Mouse (Mus musculus) heart, embryonic 12.5 days (tissue): ENCODE measurements around the gene Cep112. TPM values are rescaled to one million over a fixed set of nuclear protein-coding genes. Genes with fewer than 3 reads are reported as not detected.

Experiments used
- ATAC-seq: fragments of 200-750 bp; cut with Nextera tagmentation; 2 replicates; pipeline ENCODE4 v1.8.0; 2017; ENCODE audit warnings: moderate TSS enrichment, moderate library complexity; ENCODE audit not compliant: insufficient number of reproducible peaks, low FRiP score
- H3K27ac ChIP-seq: fragments of 300-500 bp; sonication (generic); 2 replicates; pipeline ENCODE4 v1.5.1; 2016; ENCODE audit warnings: mild to moderate bottlenecking, moderate library complexity; ENCODE audit not compliant: poor library complexity, severe bottlenecking
- H3K27me3 ChIP-seq: fragments of 300-500 bp; sonication (generic); replicated peaks from 2 replicates; pipeline ENCODE4 v1.6.1; 2016; ENCODE audit warnings: mild to moderate bottlenecking, moderate library complexity
- H3K36me3 ChIP-seq: fragments of 300-500 bp; sonication (generic); 2 replicates; pipeline ENCODE4 v1.6.1; 2016; ENCODE audit warnings: mild to moderate bottlenecking, moderate library complexity
- H3K4me1 ChIP-seq: fragments of 300-500 bp; sonication (generic); replicated peaks from 2 replicates; pipeline ENCODE4 v1.6.1; 2016; ENCODE audit warnings: mild to moderate bottlenecking
- H3K4me2 ChIP-seq: fragments of 300-500 bp; sonication (generic); 2 replicates; pipeline ENCODE4 v1.6.1; 2016; ENCODE audit warnings: mild to moderate bottlenecking, moderate library complexity
- H3K4me3 ChIP-seq: fragments of 300-500 bp; sonication (generic); 2 replicates; pipeline ENCODE4 v1.5.1; 2016; ENCODE audit warnings: mild to moderate bottlenecking
- H3K9ac ChIP-seq: fragments of 300-500 bp; sonication (generic); 2 replicates; pipeline ENCODE4 v1.6.1; 2016; ENCODE audit warnings: mild to moderate bottlenecking, moderate library complexity
- H3K9me3 ChIP-seq: fragments of 300-500 bp; sonication (generic); replicated peaks from 2 replicates; pipeline ENCODE4 v1.6.1; 2016; ENCODE audit warnings: mild to moderate bottlenecking, moderate library complexity
- WGBS: fragments of 180-500 bp; shearing (Covaris S2); methylation state at CpG from one replicate; pipeline ENCODE4 v1.1.7; 2016; 5-methylcytosine and 5-hydroxymethylcytosine counted together
- polyA plus RNA-seq: library from polyadenylated mRNA; unstranded; fragments of >200 nt; fragmentation: Nextera tagmentation; extraction: Ambion mirVana; gene quantifications from 2 replicates; pipeline ENCODE4 v1.2.1, GENCODE M21; 2016

Cep112 gene
- polyA plus RNA-seq, 1 experiment from 2014 or later = 7.9 TPM

GRCm38 (mm10) chr11:108605301-108605700, 180.3 kb downstream of the Cep112 start:
- no peak overlapping the region for H3K4me2 ChIP-seq
- H3K36me3 ChIP-seq = no peaks in the 10 kb centered on the region
- H3K9me3 ChIP-seq = no peaks in the 10 kb centered on the region
- no peak overlapping the region for H3K4me3 ChIP-seq
- no peak overlapping the region for H3K9ac ChIP-seq
- no peak for ATAC-seq
- H3K27me3 ChIP-seq = no peaks in the 10 kb centered on the region
- no peaks in the 10 kb centered on the region for H3K4me1 ChIP-seq
- WGBS = 64% methylated on average over 3 of the region's 3 CpGs
- no peak overlapping the region for H3K27ac ChIP-seq

GRCm38 (mm10) chr11:108606036-108606435, 181.0 kb downstream of the Cep112 start:
- no peaks in the 10 kb centered on the region for H3K9me3 ChIP-seq
- no peaks in the 10 kb centered on the region for H3K4me1 ChIP-seq
- no peak overlapping the region for H3K27ac ChIP-seq
- no peak overlapping the region for H3K9ac ChIP-seq
- H3K4me2 ChIP-seq = no peak overlapping the region
- H3K36me3 ChIP-seq = no peaks in the 10 kb centered on the region
- no peak overlapping the region for H3K4me3 ChIP-seq
- WGBS = 88% methylated on average over 11 of the region's 11 CpGs
- ATAC-seq = no peak
- no peaks in the 10 kb centered on the region for H3K27me3 ChIP-seq

- ATAC-seq = no peak
- H3K9ac ChIP-seq = no peak overlapping the region
These were observed 181.8 kb downstream of the Cep112 start for GRCm38 (mm10) chr11:108606836-108607235.

GRCm38 (mm10) chr11:108620628-108621433, 195.8 kb downstream of the Cep112 start:
- Histone ChIP-seq H3K4me1 (0 out of 2 replicates have a peak, but pooled peaks cover 3% of the 10 kb centered on the region), H3K4me2 (no peak overlapping the region), H3K36me3 (no peaks in the 10 kb centered on the region), H3K27ac (no peak overlapping the region), H3K27me3 (no peaks in the 10 kb centered on the region), H3K9ac (no peak overlapping the region), H3K9me3 (0 out of 2 replicates have a peak, but pooled peaks cover under 1% of the 10 kb centered on the region), H3K4me3 (no peak overlapping the region)
- 82% methylated on average over 7 of the region's 7 CpGs for WGBS
- ATAC-seq = no peak

More at GRCm38 (mm10) chr11:108606836-108607235, 181.8 kb downstream of the Cep112 start:
- no peaks in the 10 kb centered on the region for H3K36me3 ChIP-seq
- H3K4me3 ChIP-seq = no peak overlapping the region
- H3K27ac ChIP-seq = no peak overlapping the region
- H3K9me3 ChIP-seq = no peaks in the 10 kb centered on the region
- no peak overlapping the region for H3K4me2 ChIP-seq
- no peaks in the 10 kb centered on the region for H3K27me3 ChIP-seq
- H3K4me1 ChIP-seq = no peaks in the 10 kb centered on the region

GRCm38 (mm10) chr11:108621434-108621901, 196.5 kb downstream of the Cep112 start:
- Histone ChIP-seq H3K27me3 (no peaks in the 10 kb centered on the region), H3K4me2 (no peak overlapping the region), H3K27ac (no peak overlapping the region)

GRCm38 (mm10) chr11:108625546-108626232, 200.7 kb downstream of the Cep112 start:
- Histone ChIP-seq H3K36me3 (no peaks in the 10 kb centered on the region), H3K9me3 (0 out of 2 replicates have a peak, but pooled peaks cover 2% of the 10 kb centered on the region), H3K9ac (no peak overlapping the region), H3K27ac (no peak overlapping the region), H3K27me3 (no peaks in the 10 kb centered on the region), H3K4me2 (no peak overlapping the region), H3K4me3 (no peak overlapping the region), H3K4me1 (no peaks in the 10 kb centered on the region)
- 63% methylated on average over 5 of the region's 5 CpGs for WGBS
- no peak for ATAC-seq

More at GRCm38 (mm10) chr11:108621434-108621901, 196.5 kb downstream of the Cep112 start:
- Histone ChIP-seq H3K9me3 (0 out of 2 replicates have a peak, but pooled peaks cover 2% of the 10 kb centered on the region), H3K36me3 (no peaks in the 10 kb centered on the region), H3K4me3 (no peak overlapping the region), H3K9ac (no peak overlapping the region), H3K4me1 (0 out of 2 replicates have a peak, but pooled peaks cover 3% of the 10 kb centered on the region)
- ATAC-seq = no peak
- 84% methylated on average over 9 of the region's 9 CpGs for WGBS

GRCm38 (mm10) chr11:108637780-108638179, 212.8 kb downstream of the Cep112 start:
- no peak overlapping the region for H3K4me3 ChIP-seq
- 74% methylated on average over 2 of the region's 2 CpGs for WGBS
- no peak overlapping the region for H3K27ac ChIP-seq
- H3K4me2 ChIP-seq = no peak overlapping the region
- H3K36me3 ChIP-seq = no peaks in the 10 kb centered on the region
- H3K9me3 ChIP-seq = no peaks in the 10 kb centered on the region
- H3K9ac ChIP-seq = no peak overlapping the region
- ATAC-seq = no peak
- H3K4me1 ChIP-seq = no peaks in the 10 kb centered on the region
- H3K27me3 ChIP-seq = no peaks in the 10 kb centered on the region

- 0 out of 2 replicates have a peak, but pooled peaks have one; percentile 33 for ATAC-seq
- Histone ChIP-seq H3K9ac (no peak overlapping the region), H3K9me3 (no peaks in the 10 kb centered on the region), H3K4me3 (no peak overlapping the region), H3K27ac (peak overlapping the region; percentile 22), H3K4me1 (peaks cover 10% of the 10 kb centered on the region), H3K4me2 (no peak overlapping the region), H3K36me3 (no peaks in the 10 kb centered on the region), H3K27me3 (no peaks in the 10 kb centered on the region)
- 20% methylated on average over 2 of the region's 2 CpGs for WGBS
These were observed 230.6 kb downstream of the Cep112 start for GRCm38 (mm10) chr11:108655574-108655973.

GRCm38 (mm10) chr11:108682014-108682413, 257.0 kb downstream of the Cep112 start:
- ATAC-seq = no peak
- no peaks in the 10 kb centered on the region for H3K36me3 ChIP-seq

GRCm38 (mm10) chr11:108696563-108696962, 271.6 kb downstream of the Cep112 start:
- Histone ChIP-seq H3K9ac (no peak overlapping the region), H3K4me3 (no peak overlapping the region)
- 54% methylated on average over 4 of the region's 4 CpGs for WGBS

More at GRCm38 (mm10) chr11:108682014-108682413, 257.0 kb downstream of the Cep112 start:
- Histone ChIP-seq H3K27ac (no peak overlapping the region), H3K9ac (no peak overlapping the region), H3K4me1 (0 out of 2 replicates have a peak, but pooled peaks cover 3% of the 10 kb centered on the region), H3K4me3 (no peak overlapping the region), H3K27me3 (no peaks in the 10 kb centered on the region), H3K4me2 (no peak overlapping the region), H3K9me3 (no peaks in the 10 kb centered on the region; the same call in 1 of the 2 replicates)
- WGBS = 82% methylated on average over 3 of the region's 3 CpGs

GRCm38 (mm10) chr11:108752301-108752700, 327.3 kb downstream of the Cep112 start:
- WGBS = 21% methylated on average over 7 of the region's 7 CpGs
- Histone ChIP-seq H3K9ac (no peak overlapping the region), H3K36me3 (no peaks in the 10 kb centered on the region), H3K27ac (peak overlapping the region; percentile 67), H3K4me2 (peak overlapping the region; percentile 29), H3K27me3 (no peaks in the 10 kb centered on the region), H3K4me1 (peaks cover 20% of the 10 kb centered on the region), H3K9me3 (no peaks in the 10 kb centered on the region), H3K4me3 (no peak overlapping the region)
- ATAC-seq = peak; percentile 61

More at GRCm38 (mm10) chr11:108696563-108696962, 271.6 kb downstream of the Cep112 start:
- no peak overlapping the region for H3K4me2 ChIP-seq
- no peak overlapping the region for H3K27ac ChIP-seq
- H3K9me3 ChIP-seq = no peaks in the 10 kb centered on the region
- H3K36me3 ChIP-seq = no peaks in the 10 kb centered on the region
- no peaks in the 10 kb centered on the region for H3K27me3 ChIP-seq
- ATAC-seq = no peak
- no peaks in the 10 kb centered on the region for H3K4me1 ChIP-seq
